Mouse (Mus musculus) kidney, postnatal 4 days (tissue): ENCODE measurements at regions not wholly inside any gene's neighbourhood (a gene's known extent, or its start where the extent isn't known, plus 50 kb on each side); places are given as distances from the start of the nearest gene placed in this dataset.

Experiments used
- DNase-seq, 2 experiments: peaks; one replicate each; pipeline ENCODE4 v3.0.0; 2021; ENCODE audit warnings: mixed read lengths in 2 of 2

DNA sequence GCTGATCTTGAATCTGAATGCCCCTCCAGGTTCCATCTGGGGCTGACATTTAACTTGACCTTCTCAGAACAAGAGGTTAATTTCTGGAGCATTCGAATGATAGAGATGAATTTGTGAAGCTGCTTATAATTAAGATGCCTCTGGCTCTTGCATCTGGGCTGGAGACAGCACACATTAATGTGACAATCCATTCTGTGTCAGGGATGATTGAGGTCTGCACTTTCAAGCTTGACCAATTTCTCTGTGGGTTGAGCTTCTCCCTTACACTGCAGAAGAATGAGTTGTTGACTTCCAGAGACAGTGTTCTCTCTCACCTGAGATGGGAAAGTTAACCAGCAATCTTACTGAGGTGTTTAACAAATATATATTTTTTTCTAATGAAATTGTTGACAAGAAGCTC is 541.8 kb downstream of the Edem1 start:
- no peak for DNase-seq

DNA sequence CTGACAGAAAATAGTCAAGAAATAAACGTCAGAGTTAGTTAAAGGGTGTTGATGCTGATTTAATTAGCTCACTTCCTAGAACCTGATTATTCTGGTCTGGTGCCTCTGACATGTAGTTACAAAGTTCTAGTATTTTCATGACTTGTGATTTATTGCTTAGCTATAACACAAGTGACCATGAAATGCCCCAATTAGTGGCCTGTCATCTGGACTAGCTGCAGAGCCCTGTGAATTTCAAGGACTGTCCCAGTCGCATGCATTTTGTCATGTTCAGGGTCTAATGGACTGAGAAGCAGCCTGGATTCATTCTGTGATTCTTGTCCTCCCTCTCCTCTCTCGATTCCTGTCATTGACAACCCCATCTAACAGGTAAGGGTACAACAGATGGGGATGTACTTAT is 543.5 kb downstream of the Edem1 start:
- peak in 1 of 2 experiments; percentile 2 for DNase-seq

DNA sequence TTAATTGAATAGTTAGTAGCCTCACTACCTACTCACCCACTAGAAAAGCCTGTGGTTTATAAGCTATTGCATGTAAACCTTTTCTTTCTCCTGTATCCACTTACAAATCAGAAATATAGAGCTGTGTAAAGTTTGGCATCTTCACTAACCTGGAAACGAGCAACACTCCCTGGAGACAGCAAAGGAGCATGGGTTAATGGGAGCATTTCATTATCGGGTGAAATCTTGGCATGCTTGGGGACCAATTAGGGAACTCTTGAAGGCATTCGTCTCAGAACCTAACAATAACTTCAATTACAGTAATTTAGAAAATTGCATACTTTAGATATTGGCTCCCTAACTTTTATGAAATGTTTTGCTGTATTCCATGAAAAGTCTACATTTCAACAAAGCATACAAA is 558.8 kb downstream of the Edem1 start:
- no peak for DNase-seq

DNA sequence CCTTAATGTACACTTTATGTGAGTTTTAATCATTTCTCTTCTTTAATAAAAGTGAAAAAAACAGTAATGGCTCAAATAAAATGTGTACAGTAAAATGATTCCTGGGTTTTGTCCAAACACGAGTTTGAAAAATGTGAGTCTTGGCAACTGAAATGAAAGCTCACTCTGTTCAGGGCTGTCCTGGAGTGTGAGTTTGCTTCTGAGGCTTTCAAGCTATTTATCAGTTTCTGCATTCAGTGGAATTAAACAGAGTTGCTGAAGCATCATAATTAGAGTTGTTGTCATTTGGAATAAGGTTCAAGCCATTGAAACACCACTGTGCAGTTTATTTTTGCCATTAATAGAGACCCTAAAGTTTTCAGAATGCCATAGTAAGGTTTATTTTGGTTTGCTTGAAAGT is 561.3 kb downstream of the Edem1 start:
- DNase-seq = no peak

DNA sequence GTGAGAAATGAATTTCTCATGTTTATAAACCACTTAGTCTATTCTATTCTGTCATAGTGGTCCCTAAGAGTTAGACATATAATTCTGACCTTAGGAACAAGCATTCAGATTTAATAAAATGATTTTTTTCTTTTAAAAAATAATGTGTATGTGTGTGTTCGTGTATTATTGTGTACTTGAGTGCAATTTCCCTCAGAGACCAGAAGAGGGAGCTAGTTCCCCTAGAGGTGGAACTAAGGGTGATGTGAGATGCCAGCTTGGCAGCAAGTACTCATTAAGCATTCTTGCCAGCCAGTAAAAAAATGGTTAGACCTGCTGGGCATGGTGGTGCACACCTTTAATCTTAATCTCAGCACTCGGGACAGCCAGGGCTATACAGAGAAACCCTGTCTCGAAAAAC is 570.2 kb downstream of the Edem1 start:
- DNase-seq = no peak

DNA sequence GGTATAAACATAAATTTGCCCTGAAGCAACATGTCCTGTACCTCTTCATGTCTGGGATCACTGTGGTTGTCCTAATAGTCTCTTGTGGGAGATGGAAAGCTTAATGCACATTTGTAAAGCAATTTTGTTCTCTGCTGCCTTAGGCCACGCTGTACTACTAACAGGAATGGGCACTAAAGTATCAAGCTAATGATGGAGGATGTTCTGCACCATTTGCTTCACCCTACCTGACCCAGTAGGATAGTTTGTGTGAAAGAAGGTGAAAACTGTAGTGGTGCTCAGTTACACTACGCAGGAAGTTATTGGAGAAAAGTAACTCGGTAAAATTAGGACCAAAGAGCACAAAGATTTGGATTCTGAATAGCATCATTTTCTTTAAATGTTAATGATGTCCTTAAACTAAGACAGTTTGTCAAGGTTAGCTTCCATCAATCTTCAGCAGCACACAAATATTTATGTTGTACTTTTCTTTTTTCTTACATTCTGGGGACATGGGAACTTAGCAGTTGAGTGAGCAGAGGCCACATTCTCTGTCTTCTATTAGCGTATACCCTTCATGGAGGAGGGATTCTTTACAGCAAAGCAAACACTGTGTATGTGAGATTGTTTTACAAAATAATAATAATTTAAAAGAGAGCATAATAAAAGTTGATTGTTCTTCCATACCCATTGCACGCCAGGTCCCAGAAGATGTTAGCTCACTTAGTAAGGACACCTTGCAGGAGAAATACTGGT is 591.2 kb downstream of the Edem1 start:
- no peak for DNase-seq

DNA sequence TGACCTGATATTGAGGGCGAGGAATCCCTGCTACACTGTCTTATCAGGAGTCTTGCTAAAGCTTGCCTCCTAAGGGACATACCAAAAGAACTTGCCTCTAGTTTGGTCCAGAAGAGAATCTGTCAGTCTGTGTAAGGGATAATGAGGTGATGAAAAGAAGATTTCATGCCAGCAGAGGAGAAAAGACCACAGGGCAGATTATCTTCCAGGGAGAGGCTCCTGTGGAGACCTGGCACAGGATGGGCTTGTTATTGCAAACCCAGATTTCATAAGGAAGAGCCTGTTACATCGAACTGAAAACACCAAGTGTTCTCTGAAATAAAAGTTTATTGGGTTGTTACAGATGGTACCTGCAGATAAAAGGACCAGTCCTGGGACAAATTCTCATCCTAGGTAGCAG is 605.2 kb downstream of the Edem1 start:
- no peak for DNase-seq
